Mouse (Mus musculus) right cerebral cortex, postnatal 4 days (tissue): ENCODE results near the gene Kcnj6.
A peak's percentile ranks its signal among the peaks of the same experiment; 100 is the strongest.

Experiments
- DNase-seq: peaks from one replicate; pipeline ENCODE4 v3.0.0-alpha.2; 2022

Gene Kcnj6

DNA sequence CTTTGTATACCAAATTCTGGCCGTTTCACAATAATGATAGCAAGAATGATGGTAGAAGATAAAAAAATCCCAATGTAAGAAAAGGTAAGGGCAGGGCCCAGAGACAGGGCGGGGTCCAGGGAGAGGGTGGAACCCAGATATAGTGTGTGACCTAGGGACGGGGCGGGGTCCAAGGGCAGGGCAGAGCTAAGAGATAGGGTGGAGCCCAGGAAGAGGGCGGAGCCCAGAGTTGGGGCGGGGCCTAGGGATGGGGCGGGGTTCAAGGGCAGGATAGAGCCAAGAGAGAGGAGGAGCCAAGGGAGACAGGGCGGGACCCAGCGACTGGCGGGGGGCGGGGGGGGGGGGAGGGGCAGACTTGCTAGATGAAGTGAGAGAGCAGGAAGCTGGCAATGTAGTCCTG is 236.8 kb downstream of the Kcnj6 start:
- no peak for DNase-seq

DNA sequence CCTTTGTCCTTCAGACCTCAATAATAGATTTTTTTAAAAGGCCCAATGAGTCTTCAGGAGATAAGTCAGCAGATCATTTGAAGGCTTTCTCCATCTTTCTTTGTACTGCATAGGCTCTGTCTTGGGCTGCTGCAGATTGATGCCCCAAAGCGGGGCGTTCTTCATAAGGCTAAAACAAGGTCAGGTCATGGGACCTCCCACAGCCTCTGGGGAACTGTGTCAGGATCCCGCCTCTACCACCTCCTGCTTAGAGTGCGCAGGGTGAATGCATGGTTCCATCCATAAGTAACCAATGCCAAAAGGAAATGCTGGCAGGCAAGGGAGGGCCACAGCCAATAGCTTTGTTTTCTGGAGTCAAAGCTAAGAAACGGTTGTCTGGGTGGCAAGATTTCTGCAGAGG is 237.7 kb downstream of the Kcnj6 start:
- DNase-seq = no peak

DNA sequence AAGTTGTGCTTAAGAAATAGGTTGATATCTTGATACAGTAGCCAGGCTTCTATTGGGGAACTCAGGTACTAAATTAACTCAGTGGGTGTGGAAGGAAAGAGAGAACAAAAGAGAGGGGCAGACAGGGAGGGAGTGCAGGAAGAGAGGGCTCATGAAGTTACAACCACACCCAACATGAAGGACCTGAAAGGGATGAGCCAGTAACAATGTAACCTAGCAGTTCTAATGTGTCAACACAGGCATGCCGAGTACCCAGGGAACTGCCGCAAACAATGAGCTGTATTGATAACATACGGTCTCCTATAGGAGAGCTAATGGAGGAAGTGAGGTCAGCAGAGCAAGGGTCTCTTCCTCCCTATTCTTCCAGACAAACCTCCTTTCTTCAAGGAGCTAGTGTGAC is 238.9 kb downstream of the Kcnj6 start:
- no peak for DNase-seq

DNA sequence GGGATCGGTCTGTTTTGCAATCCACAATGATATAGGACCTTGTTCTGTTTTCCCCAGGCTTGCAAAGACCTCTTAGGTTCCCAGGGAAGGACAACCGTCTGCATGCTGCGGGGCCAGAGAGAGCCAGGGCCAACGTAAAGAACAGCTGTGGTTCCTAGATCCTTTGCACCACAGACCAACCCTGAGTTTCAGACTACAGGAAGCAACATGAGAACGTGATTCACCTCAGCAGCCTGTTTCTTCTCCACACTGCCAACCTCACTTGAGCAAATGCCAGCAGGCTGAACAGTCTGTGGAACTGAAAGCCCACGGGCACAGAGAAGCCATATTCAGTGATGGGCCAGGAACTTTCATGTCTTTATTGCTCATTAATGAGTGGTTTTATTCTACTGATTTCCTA is 241.1 kb downstream of the Kcnj6 start:
- no peak for DNase-seq

DNA sequence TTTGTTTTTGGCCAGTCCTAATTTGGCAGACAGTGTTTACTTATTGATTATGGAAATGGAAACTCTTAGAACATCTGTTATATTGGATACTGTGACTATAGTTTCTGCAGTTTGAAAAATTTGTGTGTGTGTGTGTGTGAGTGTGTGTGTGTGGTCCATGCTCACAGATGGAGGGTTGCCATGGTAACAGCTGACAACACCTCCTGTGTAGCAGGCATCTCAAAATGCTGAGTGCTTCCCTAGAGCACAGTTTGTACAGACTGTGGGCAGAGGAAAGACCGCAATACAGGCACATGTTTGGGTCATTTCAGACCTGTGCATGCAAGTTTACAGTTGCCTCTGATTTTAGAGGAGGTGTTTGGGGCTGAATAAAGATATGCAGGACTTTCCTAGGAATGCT is 244.0 kb downstream of the Kcnj6 start:
- peak; percentile 49 for DNase-seq

DNA sequence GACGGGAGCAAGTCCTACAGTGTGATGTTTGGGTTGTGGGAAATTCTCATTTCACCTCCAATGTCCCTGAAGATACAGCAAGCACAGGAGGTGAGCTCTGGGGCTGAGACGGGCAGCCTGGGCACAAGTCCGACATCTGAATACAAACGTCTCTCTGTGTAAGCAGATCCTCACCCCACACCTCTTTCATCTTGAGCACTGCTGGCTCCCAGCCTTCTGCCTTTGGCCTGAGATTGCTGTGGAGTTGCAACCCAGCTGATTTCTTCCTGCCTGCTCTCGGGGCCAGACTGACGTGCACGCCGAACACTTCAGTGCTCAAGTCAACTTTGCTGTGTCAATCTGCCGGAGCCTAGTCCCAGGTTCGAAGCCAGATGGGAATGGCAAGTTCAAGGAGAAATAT is 244.7 kb downstream of the Kcnj6 start:
- DNase-seq = no peak

DNA sequence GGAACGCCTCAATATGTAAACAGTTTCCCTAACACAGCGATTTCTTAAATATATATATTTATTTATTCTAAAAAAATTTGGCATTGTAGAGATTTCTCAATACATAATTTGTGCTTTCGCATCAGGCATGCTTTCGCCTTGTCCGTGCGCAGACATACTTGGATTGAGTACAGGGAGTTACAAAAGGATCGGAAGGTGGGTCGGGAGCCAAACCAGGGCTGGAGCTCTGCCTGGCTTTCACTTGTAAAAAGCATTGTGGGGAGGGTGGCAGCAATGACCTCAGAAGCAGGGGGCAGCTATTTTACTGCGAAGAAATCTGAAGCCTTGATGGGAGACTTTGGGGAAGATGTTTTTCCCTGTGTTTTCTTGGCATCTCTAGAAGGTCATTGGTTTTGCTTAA is 252.5 kb downstream of the Kcnj6 start:
- no peak for DNase-seq

DNA sequence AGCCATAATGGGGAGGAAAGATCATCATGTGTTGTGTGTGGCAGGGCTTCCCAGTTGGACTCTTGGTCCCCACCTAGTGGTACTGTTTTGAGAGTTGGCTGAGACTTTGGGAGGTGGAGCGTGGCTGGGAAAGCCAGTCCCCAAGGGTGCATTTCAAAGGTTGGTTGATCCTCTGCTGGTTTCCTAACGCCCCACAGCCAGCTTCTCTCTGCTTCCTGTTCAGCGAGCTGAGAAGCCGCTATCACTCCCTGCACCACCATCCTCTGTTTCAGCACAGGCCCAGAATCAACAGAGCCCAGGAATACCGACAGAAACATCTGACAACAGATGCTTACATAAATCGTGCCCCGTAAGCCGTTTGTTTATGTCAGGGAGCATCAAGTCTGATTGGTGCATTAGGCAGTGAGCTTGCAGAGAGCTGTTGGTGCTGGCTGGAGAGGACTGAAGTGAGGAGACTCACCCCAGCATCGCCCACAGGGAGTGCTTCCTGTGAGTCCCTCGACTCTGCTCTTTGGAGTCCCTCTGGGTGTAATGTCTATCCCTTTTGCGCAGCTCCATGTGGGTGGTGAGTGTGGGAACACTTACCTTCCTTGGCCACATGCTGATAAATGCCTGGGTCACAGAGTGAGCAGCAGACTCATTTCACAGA is 253.5 kb downstream of the Kcnj6 start:
- DNase-seq = no peak

DNA sequence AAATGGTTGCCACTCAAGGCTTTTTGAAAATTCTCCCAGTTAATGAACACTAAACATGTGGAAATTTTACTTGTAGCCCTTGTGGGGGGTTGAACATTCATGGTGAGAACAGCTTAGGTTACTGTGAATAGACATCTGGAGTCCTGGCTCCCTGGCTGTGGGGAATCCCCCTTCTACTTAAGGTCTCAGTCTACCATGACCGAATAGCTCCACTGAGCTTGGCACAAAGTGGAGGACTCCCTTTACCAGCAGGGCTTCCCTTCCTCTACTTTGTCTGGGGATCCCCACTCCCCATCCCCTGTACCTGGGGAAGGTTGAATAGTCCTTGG is 260.2 kb downstream of the Kcnj6 start:
- no peak for DNase-seq

DNA sequence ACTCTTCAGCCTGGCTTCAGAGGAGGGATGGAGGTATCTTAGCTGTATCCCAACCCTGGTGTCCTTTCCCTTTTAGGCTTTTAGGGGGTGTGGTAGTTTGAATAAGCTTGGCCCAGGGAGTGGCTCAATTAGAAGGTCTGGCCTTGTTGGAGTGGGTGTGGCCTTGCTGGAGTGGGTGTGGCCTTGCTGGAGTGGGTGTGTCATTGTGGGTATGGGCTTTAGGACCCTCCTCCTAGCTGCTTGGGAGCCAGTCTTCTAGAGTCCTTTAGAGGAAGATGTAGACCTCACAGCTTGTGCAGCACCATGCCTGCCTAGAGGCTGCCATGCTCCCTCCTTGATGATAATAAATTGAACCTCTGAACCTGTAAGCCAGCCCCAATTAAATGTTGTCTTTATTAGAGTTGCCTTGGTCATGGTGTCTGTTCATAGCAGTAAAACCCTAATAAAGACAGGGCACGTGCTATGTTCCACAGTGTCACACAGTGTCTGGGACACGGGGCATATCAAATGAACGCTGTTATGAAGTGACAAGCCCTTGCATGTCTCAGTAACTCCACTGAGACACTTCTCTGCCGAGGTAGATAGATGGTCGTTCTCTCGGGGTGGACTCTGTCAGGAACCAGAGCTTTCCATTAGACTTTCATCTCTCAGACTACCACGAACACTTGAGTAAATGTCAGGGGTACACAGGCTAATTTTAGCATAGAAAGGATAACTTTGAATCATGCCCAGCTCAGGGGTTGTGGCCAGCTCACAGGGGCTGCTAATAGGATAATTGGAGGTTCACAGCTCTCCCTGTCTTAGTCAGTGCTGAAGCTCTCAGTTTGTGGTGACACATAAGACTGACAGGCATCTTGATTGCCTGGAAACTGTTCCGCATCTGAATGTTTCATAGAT is 260.8 kb downstream of the Kcnj6 start:
- DNase-seq = no peak

DNA sequence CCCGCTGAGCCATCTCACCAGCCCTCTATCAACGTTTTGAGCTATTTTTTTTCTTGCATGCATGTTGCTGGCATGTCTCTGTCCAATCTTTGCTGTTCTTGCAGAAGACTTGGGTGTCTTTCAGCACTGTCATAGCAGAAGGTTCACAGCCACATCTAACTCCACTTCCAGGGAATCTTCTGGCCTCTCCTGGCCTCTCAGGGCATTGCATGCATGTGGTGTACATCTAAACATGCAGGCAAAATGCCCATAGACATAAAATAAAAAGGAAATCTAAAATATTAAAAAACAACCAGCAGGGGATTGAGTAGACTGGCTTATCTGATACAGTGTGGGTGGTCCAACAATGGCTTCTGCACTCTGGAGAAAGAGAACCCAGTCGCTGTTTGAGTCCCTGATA is 262.0 kb downstream of the Kcnj6 start:
- no peak for DNase-seq

DNA sequence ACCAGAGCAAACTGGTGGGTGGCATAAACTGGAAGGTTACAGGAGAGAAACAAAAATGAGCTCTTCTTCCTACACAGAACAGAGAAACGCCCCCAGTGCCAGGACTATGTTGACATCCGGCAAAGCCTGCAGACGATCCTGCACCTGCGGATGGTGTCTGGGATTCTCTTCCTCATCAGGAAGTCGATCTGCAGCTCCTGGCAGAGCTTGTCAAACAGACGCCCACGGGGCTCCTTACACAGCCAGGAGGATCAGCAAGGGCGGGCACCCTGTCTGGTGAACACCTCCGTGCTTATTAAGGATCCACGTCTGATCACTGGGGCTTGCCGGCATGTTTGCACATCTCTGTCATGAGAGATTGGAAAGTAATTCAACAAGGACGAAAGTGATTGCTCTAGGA is 266.5 kb downstream of the Kcnj6 start:
- DNase-seq = no peak

DNA sequence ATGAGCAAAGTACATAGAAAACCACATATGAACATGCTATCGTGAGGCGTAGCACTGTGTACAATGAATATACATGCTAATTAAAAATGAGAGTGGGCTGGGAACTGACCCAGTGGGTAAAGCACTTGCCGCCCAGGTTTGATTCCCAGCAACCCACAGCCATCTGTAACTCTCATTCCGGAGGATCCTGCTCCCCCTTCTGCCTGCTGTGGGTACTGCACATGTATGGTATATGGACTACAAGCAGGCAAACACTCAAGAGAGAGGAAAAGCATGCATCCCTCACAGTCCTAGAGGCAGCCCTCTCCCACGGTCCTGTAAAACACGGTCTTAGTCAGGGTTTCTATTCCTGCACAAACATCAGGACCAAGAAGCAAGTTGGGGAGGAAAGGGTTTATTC is 268.3 kb downstream of the Kcnj6 start:
- DNase-seq = no peak

DNA sequence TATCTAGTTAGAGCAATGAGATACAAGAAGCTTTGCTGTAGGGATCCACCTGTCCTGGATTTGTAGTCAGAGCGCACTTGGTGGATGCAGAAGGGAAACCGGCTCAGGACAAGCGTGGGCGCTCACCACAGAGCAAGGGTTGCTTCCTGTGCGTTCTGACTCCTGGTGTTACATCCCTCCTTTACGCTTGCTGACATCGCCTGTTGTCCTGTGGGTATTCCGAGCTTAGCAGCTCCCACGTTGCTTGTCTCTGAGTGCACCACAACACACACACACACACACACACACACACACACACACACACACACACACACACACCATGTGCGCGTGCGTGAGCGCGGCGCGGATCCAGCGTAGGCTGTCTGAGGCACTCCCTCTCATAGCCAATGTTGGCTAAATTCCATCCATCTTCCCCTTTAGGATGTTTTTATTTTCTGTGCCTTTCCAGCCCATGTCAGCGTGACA is 272.7 kb downstream of the Kcnj6 start:
- peak; percentile 58 for DNase-seq

DNA sequence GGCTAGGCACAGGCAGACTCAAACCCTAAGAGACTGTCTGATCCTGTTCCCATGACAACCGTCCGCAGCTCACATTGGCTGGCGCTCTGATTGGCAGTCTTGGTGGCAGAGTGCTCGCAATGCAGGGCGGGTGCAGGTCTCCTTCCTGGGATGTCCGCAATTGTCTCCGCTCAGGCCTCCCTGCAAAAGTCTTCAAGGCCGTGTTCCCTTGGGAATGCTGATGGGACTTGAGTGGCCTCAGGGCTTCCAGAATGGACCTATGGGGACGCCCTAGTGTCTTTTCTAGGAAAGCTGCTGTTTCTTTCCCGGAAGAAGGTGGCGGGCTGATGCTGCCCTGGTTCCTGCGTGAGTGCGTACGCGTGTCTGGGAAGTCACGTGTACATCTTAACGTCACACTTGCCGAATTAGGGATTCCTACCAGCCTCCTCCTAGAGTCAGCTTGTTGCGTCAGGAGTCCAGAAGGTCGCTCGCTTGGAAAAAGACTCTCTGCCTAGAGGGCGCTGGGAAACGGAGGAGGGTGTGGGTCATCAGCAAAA is 273.4 kb downstream of the Kcnj6 start:
- peak; percentile 75 for DNase-seq

DNA sequence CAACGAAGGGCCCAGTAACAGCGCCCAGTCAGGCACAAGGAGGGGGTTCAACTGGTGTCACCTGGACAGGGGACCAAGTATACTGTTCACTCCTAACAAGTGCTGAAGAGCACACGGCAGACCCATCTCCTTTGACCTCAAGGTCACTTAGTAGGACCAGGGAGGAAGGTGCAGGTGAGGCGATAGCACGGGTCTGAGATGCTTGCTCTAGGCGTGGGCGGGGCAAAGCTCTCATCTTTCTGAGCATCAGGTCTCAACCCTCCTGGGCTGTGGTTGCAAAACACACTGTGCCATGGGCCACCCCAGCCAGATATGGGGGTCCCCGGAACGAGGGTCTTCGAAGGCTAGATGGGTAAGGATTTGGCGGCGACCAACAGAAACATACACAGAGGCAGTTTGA is 274.6 kb downstream of the Kcnj6 start:
- DNase-seq = no peak

DNA sequence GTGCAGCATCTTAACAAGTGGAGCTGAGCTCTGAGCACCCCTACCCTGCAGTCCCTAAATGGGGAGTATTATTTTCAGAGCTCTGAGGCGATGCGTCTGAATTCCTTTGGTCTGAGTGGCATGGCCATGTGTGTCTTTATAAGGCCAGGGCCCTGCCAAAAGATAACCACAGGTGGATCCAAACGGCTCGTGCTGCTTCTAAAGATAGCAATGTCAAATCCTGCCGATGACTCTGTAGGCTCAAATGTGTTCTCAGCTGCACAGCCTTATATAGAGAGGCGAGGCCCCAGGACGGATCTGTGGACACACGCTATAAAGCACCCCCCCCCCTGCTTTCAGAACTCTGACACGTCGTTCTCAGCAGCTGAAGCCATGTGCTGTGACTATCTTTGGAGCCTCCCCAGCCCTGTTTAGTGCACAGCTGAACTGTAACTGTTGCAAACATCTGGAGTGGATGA is 275.9 kb downstream of the Kcnj6 start:
- DNase-seq = no peak

DNA sequence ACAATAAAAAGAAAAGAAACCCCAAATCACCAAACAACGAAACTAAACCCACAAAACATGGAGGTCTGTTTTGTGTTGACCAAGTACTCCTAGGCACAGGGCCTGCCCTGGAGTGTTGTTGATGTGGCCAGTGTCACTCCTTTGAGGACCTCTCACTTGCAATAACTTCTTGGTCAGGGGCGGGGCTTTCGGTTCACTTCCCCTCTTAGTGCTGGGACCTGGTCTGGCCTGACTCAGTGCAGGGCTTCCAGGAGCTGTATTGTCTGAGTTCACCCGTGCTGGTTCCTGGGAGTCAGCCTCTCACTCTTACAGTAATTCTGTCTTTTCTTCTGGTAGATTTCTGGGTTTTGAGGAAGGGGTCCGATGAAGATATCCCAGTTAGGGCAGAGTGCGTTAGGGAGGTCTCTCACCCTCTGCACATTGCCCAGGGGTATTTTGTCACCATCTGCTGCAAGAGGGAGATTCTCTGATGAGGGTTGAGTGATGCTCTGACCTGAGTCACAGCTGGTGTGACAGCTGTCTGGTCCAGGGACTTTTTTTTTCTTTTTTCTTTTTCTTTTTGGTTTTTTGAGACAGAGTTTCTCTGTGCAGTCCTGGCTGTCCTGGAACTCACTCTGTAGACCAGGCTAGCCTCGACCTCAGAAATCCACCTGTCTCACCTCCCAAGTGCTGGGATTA is 276.9 kb downstream of the Kcnj6 start:
- DNase-seq = no peak

DNA sequence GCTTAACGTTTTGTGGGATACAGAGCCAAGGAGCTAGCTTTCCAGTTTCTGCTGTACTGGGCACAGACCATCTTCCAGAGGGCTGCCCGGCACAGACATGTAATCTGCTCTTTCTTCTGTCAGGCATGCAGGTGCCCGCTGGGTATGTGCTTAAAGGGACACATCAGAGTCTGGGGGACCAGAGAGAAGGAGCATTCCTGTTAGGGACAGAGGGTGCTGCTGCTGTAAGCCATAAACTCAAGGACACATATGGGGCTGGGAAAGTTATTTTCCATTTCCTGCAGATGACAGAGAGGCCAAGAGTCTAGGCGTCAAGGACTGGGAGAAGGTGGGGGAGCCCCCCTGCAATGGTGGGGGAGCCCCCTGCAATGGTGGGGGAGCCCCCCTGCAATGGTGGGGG is 278.0 kb downstream of the Kcnj6 start:
- no peak for DNase-seq

DNA sequence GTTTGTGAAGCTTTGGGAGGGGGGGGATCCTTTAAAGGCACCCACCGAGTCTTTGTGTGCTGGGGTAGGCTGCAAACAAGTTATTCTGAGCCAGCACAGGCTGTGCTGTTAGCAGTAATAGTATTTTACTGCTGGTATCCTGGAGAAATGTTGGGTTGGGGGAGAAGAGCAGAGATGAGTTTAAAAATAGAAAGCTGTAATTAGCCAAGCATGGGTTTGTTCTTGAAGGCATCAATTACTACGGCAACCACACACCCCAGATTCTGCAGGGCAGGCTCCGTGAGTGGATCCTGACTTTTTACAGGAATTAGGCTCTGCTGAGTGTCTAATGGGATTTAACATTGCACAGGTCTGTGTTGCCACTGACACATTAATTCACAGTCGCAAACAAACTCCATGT is 278.6 kb downstream of the Kcnj6 start:
- no peak for DNase-seq

DNA sequence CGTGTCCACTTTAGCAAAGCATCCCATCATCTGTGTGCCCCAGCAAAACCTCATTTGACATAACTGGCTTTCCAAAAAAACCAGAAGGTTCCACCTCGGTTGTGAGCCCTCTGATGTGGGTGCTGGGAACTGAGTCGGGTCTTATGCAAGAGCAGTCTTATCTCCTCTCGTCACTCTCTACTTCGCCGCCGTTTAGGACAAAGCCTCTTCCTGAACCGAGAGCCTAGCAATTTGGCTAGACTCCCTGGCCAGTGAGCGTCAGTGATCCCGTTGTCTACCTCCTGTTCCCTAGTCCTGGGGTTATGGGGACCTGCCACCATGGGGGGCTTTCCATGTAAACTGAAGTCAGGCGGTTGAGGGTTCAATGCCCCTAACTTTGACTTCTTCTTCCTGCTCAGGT is 280.4 kb downstream of the Kcnj6 start:
- no peak for DNase-seq

DNA sequence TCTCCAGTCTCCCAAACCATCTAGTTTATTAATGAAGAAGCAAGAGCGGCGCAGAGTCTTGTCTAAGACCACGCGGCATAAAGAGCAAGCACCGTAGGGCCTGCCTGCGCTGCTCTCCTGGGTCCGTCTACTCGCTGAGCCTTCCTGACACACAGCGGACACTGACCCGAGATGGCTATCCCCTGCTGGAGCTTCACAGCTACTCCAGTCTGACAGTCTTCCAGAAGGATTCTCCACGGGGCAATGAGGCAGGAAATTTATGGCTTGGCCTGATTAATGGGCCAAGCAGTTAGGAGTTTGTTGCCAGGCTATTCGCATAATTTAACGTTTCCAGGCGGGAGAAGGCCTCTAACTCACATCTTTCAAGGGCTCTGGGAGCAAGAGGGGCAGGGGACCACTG is 283.0 kb downstream of the Kcnj6 start:
- no peak for DNase-seq

DNA sequence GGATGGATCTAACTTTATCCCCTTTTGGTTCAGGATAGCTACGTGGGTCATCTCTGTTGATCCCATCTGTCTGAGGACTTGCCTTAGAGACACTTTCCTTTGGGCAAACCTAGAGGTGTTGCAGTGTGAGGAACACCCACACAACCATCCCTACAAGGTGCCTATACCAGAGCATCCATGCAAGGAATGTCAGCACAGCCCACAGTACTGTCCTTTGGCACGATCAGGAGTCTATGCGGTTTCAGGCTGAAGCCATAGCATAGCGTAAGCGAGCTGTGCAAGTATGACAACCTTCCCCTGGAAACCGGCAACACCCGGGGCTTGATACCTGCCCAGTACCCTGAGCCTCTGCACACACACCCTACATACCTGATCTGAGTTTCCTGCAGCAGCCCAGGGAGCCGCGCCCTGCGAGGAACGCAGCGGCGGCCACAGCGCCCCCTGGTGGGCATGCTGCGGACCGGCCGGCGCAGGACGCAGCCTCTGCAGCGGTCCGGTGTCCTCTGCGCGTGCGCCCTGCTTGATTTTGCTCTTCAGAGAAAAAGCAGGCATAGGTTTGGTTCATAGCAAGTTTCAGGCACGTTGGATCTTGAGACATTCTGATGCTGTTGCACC is 283.9 kb downstream of the Kcnj6 start:
- DNase-seq = peak; percentile 91
